Mouse (Mus musculus) lung, postnatal 0 days (tissue): ENCODE measurements around the gene Kcmf1. TPM values are rescaled to one million over a fixed set of nuclear protein-coding genes. Genes with fewer than 3 reads are reported as not detected.

Experiments
- ATAC-seq: fragments of 200-750 bp; cut with Nextera tagmentation; 2 replicates; pipeline ENCODE4 v1.8.0; 2017; ENCODE audit warnings: moderate library complexity
- DNase-seq: peaks from one replicate; pipeline ENCODE4 v3.0.0-alpha.2; 2016; ENCODE audit warnings: low spot score
- H3K27ac ChIP-seq: fragments of 300-500 bp; sonication (generic); 2 replicates; pipeline ENCODE4 v1.5.1; 2014; ENCODE audit warnings: antibody characterized with exemption, mild to moderate bottlenecking, low read length, mixed read lengths
- H3K27me3 ChIP-seq: fragments of 300-500 bp; sonication (generic); replicated peaks from 2 replicates; pipeline ENCODE4 v1.6.1; 2014; ENCODE audit warnings: low read length, mixed read lengths; ENCODE audit not compliant: insufficient read depth
- H3K36me3 ChIP-seq: fragments of 300-500 bp; sonication (generic); 2 replicates; pipeline ENCODE4 v1.6.1; 2014; ENCODE audit warnings: low read length, mixed read lengths; ENCODE audit not compliant: insufficient read depth
- H3K4me1 ChIP-seq: fragments of 300-500 bp; sonication (generic); 2 replicates; pipeline ENCODE4 v1.6.1; 2014; ENCODE audit warnings: antibody characterized with exemption, low read depth, low read length, mixed read lengths; ENCODE audit not compliant: insufficient read depth
- H3K4me2 ChIP-seq: fragments of 300-500 bp; sonication (generic); replicated peaks from 2 replicates; pipeline ENCODE4 v1.6.1; 2014; ENCODE audit warnings: low read depth, mild to moderate bottlenecking, low read length, moderate library complexity, mixed read lengths
- H3K4me3 ChIP-seq: fragments of 300-500 bp; sonication (generic); 2 replicates; pipeline ENCODE4 v1.5.1; 2014; ENCODE audit warnings: low read depth, low read length
- H3K9ac ChIP-seq: fragments of 300-500 bp; sonication (generic); replicated peaks from 2 replicates; pipeline ENCODE4 v1.6.1; 2014; ENCODE audit warnings: low read depth, mild to moderate bottlenecking
- H3K9me3 ChIP-seq: fragments of 300-500 bp; sonication (generic); 2 replicates; pipeline ENCODE4 v1.6.1; 2016; ENCODE audit warnings: low read length, mixed read lengths
- CTCF ChIP-seq: IDR thresholded peaks from 2 replicates; pipeline ENCODE4 v1.5.1; 2016; ENCODE audit warnings: antibody characterized with exemption, mild to moderate bottlenecking
- EP300 ChIP-seq: IDR thresholded peaks from 2 replicates; pipeline ENCODE4 v1.6.1; 2016; ENCODE audit warnings: antibody characterized with exemption, mild to moderate bottlenecking, control low read depth
- WGBS: fragments of 180-500 bp; shearing (Covaris S2); extraction: QIAGEN DNeasy Blood & Tissue Kit; methylation state at CpG from one replicate; pipeline ENCODE4 v1.1.7; 2014; 5-methylcytosine and 5-hydroxymethylcytosine counted together
- polyA plus RNA-seq: library from polyadenylated mRNA; unstranded; fragments of >200 nt; fragmentation: Nextera tagmentation; extraction: Ambion mirVana; gene quantifications from 2 replicates; pipeline ENCODE4 v1.2.1, GENCODE M21; 2015

Kcmf1 gene
- polyA plus RNA-seq, 1 experiment from 2014 or later: 43.0 TPM

- ATAC-seq (0 out of 2 replicates have a peak, but pooled peaks have one; percentile 25), DNase-seq (no peak)
- H3K4me3 ChIP-seq: no peak overlapping the region
- peaks cover 15% of the 10 kb centered on the region; the same call in 1 of the 2 replicates for H3K4me1 ChIP-seq
- TF ChIP-seq CTCF: no peak
- no peak for TF ChIP-seq EP300
- H3K9me3 ChIP-seq: no peaks in the 10 kb centered on the region
- no peaks in the 10 kb centered on the region for H3K36me3 ChIP-seq
- 0 out of 2 replicates have a peak overlapping the region, but pooled peaks have one; percentile 2 for H3K4me2 ChIP-seq
- 41% methylated on average over 1 of the region's 1 CpGs for WGBS
- no peak overlapping the region for H3K9ac ChIP-seq
- no peaks in the 10 kb centered on the region for H3K27me3 ChIP-seq
- H3K27ac ChIP-seq: no peak overlapping the region
Observed at GRCm38 (mm10) chr6:72881619-72881979, 18.2 kb downstream of the Kcmf1 start.

DNA sequence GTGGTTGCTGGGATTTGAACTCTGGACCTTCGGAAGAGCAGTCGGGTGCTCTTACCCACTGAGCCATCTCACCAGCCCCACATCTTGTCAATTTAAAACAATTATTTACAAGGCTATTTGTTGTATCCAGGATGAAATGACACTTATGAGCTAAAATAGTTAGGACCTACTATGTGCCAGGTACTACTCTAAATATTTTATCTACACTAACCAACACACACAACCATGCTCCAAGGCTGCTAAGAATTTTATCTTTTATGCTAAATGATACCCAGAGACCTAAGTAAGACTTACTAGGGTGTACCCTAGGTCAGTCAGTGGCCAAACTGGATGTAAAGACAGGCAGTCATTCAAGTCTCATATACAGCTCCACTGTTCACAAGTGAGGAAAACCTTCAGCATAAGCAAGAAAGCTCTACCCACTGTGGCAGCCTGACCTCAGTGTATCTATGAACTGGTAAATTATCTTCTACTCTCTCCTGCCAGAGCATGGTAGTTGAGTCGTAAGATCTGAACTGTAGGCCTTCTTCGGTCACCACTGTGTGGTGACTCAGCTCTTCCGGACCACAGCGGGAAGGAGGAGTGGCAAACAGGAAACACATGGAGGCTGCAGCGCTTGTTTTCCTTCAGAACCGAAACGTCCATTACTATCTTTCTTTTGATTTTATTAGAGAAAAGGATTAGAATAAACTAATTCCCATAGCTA, 18.7 kb downstream of the Kcmf1 start:
- WGBS: 79% methylated on average over 9 of the region's 9 CpGs
- H3K4me2 ChIP-seq: 0 out of 2 replicates have a peak overlapping the region, but pooled peaks have one; percentile 2
- no peak overlapping the region for H3K4me3 ChIP-seq
- H3K27me3 ChIP-seq: no peaks in the 10 kb centered on the region
- TF ChIP-seq CTCF (no peak), EP300 (no peak)
- H3K4me1 ChIP-seq: peaks cover 13% of the 10 kb centered on the region; the same call in 1 of the 2 replicates
- ATAC-seq: peak; percentile 65
- DNase-seq: peak; percentile 56
- H3K9ac ChIP-seq: no peak overlapping the region
- H3K9me3 ChIP-seq: no peaks in the 10 kb centered on the region
- H3K27ac ChIP-seq: no peak overlapping the region
- no peaks in the 10 kb centered on the region for H3K36me3 ChIP-seq

DNA sequence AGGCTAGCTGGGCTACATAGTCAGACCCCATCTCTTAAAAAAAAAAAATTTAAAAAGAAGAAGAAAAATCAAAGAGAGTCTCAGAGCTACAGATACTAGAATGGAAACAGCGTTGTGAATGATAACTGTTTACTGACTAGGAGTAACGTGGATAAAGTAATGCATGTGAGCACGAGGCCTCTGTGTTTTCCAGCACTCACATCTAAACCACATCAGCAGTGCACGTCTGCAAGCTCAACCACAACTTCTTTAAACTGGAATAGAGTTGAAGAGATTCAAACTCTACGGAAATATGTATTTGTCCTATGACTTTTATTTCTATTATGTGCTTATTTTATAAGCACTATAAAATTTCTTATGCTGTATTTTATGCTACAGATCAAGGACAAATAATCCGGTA, 23.1 kb downstream of the Kcmf1 start:
- Histone ChIP-seq H3K4me2 (no peak overlapping the region), H3K4me1 (peaks cover 5% of the 10 kb centered on the region; the same call in 1 of the 2 replicates), H3K9ac (no peak overlapping the region), H3K27me3 (no peaks in the 10 kb centered on the region), H3K9me3 (no peaks in the 10 kb centered on the region), H3K4me3 (no peak overlapping the region), H3K36me3 (no peaks in the 10 kb centered on the region), H3K27ac (no peak overlapping the region)
- no peak for DNase-seq
- TF ChIP-seq CTCF (no peak), EP300 (no peak)
- ATAC-seq: no peak
- 89% methylated on average over 6 of the region's 6 CpGs for WGBS

DNA sequence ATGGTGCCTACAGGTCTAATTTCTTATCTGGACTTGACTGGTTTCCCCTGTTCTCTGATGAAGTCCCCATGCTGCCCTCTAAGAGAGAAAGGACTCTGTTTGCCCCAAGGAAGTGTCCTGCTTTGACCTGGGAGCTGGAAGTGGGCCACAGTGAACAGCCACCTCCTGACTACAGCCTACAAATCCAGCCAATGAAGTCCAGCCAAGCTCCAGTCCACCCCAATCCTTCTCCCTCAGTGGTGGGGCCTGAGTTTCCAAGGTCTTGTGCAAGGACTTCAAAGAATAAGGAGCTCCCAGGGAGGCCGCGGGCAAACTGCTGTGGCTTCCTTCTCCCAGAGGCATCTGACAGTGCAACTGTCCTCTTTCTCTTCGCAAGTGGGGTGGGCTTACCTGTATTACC, 26.4 kb downstream of the Kcmf1 start:
- Histone ChIP-seq H3K4me2 (no peak overlapping the region), H3K4me1 (peaks cover 23% of the 10 kb centered on the region), H3K9ac (no peak overlapping the region), H3K36me3 (no peaks in the 10 kb centered on the region), H3K27ac (no peak overlapping the region), H3K9me3 (no peaks in the 10 kb centered on the region), H3K4me3 (no peak overlapping the region), H3K27me3 (no peaks in the 10 kb centered on the region)
- 71% methylated on average over 3 of the region's 3 CpGs for WGBS
- no peak for ATAC-seq
- no peak for DNase-seq
- TF ChIP-seq EP300 (no peak), CTCF (no peak)

DNA sequence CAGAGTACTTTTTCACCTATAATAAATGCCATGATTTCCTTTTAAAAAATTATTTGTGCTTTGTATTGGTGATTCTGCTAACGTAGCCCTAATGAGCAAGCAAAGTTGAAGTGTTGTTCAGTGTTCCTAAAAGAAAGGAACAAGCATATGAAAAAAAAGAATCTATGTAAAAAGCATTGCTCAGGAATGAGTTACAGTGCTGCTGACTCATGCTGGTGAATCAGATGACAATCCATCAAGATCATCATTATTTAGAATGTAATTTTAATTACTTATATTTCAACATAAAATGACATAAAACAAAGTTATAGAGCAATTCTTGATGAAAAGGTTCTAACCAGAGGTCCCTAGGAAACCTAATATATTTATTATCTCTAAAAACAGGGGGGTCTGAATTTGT, 27.5 kb downstream of the Kcmf1 start:
- ATAC-seq (no peak), DNase-seq (no peak)
- no peak for TF ChIP-seq EP300
- no peak for TF ChIP-seq CTCF
- H3K27me3 ChIP-seq: no peaks in the 10 kb centered on the region
- H3K9ac ChIP-seq: no peak overlapping the region
- 79% methylated on average over 1 of the region's 1 CpGs for WGBS
- H3K4me3 ChIP-seq: no peak overlapping the region
- no peak overlapping the region for H3K4me2 ChIP-seq
- H3K27ac ChIP-seq: no peak overlapping the region
- H3K36me3 ChIP-seq: no peaks in the 10 kb centered on the region
- peaks cover 29% of the 10 kb centered on the region for H3K4me1 ChIP-seq
- H3K9me3 ChIP-seq: no peaks in the 10 kb centered on the region

- no peaks in the 10 kb centered on the region for H3K36me3 ChIP-seq
- H3K4me1 ChIP-seq: peaks cover 36% of the 10 kb centered on the region
- H3K9me3 ChIP-seq: no peaks in the 10 kb centered on the region
- H3K9ac ChIP-seq: no peak overlapping the region
- ATAC-seq (peak; percentile 24; the same call in 1 of the 2 replicates), DNase-seq (peak; percentile 45)
- no peak overlapping the region for H3K4me3 ChIP-seq
- H3K4me2 ChIP-seq: no peak overlapping the region; the same call in 1 of the 2 replicates
- no peaks in the 10 kb centered on the region for H3K27me3 ChIP-seq
- 65% methylated on average over 8 of the region's 8 CpGs for WGBS
- no peak for TF ChIP-seq EP300
- TF ChIP-seq CTCF: no peak
- H3K27ac ChIP-seq: peak overlapping the region; percentile 64; the same call in 1 of the 2 replicates
Observed at GRCm38 (mm10) chr6:72869601-72870000, 30.2 kb downstream of the Kcmf1 start.
